Mouse (Mus musculus): Measurements from ENCODE around the gene Olfr312. TPM values are rescaled to one million over a fixed set of nuclear protein-coding genes. Genes with fewer than 3 reads are reported as not detected.
"Not testable (repeated sequence)": the region's sequence is repeated elsewhere in the genome, so short reads cannot be mapped to it uniquely, and the experiment has no call there.

Gene Olfr312
- not detected in 2 replicates for polyA plus RNA-seq (2016; fragmentation: Nextera tagmentation; extraction: Ambion mirVana)

DNA sequence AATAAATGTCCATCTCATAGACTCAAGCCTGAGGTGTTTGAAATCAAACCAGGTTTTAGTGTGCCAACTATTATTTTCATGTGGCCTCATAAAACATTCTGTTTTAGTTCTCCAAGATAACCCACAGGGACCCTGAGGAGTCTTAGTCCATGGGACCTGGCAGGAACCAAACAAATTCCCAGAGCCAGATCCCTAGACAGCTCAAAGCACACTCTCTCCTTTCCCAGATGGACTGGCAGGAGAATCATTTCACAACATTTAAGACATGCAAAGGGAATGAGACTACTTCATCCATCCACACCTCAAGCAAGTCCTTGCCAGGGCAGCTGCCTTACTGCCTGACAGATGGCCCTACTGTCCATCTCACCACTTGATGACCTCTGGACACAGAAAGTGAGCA is at the start of gene Olfr312:
TSS of gene Olfr312 (plus strand) at position 301 of the 400 bp plus-strand sequence.
- not testable (repeated sequence) for H3K4me1 ChIP-seq (replicated peaks); H3K36me3 ChIP-seq; H3K27me3 ChIP-seq (ENCODE audit: insufficient read depth, poor library complexity, severe bottlenecking); H3K4me3 ChIP-seq; H3K27ac ChIP-seq; H3K9me3 ChIP-seq; DNase-seq (ENCODE audit: low spot score)

DNA sequence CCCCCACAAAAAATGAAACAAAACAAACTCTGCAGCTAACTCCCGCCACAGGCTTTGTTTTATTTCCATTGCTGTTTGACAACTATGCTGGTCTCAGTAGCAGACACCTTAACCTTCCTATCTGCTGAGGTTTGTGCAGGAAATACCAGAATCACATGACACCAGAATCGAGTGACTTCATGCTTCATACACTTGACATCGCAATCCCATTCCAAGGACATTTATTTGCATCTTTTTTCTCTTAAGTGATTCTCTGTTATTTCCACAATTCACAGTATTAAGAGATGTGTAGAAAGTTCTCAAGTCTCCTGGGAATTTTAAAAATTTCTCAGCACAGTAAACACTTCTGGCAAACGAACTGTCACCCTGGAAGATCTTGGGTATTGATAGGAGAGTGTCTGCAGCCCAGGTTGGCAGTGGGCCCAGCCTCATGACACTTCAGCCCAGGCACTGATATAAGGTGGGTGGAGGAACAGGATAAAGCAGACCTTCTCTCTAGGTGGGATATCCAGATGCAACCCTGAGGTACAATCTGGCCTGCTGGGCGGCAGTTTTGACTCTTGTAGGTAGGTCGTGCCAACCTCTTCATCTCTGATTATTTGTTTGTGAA is 46.5 kb upstream of the Olfr312 start, which contains the start of gene Olfr314:
TSS of gene Olfr314 (plus strand) at position 473 of the 610 bp plus-strand sequence.
- Histone ChIP-seq H3K4me1 (replicated peaks) (no peaks in the 10 kb centered on the region; the same call in 1 of the 2 replicates), H3K36me3 (no peaks in the 10 kb centered on the region), H3K4me3 (no peak within 1 kb of the TSS), H3K9me3 (no peaks in the 10 kb centered on the region), H3K27me3 (ENCODE audit: insufficient read depth, poor library complexity, severe bottlenecking) (no peaks in the 10 kb centered on the region), H3K27ac (no peak within 1 kb of the TSS)
- 81% methylated on average over 6 of the region's 6 CpGs for WGBS
- DNase-seq (ENCODE audit: low spot score) = no peak

DNA sequence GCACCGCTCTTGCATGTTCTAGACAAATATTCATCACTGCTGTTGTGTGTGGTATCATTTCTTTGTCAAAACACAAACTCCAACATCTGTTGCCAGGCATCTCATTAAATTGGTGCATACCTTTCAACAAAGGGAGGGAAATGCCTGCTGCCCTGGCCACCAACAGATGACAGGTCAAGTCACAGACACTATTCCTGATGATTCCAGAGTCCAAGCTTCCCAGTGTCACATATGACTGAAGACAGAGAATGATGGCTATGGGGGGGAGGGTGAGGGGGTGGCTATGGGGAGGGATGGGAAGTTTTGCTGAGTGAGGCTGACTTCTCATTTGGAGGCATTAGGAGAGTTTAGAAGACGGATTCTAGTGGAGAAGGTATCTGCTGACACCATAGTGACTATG is 44.9 kb upstream of the Olfr312 start:
- WGBS = 73% methylated on average over 2 of the region's 2 CpGs
- Histone ChIP-seq H3K27me3 (ENCODE audit: insufficient read depth, poor library complexity, severe bottlenecking) (no peaks in the 10 kb centered on the region), H3K27ac (no peak overlapping the region), H3K4me3 (no peak overlapping the region), H3K36me3 (no peaks in the 10 kb centered on the region), H3K9me3 (no peaks in the 10 kb centered on the region), H3K4me1 (replicated peaks) (peaks cover under 1% of the 10 kb centered on the region)
- DNase-seq (ENCODE audit: low spot score) = no peak

DNA sequence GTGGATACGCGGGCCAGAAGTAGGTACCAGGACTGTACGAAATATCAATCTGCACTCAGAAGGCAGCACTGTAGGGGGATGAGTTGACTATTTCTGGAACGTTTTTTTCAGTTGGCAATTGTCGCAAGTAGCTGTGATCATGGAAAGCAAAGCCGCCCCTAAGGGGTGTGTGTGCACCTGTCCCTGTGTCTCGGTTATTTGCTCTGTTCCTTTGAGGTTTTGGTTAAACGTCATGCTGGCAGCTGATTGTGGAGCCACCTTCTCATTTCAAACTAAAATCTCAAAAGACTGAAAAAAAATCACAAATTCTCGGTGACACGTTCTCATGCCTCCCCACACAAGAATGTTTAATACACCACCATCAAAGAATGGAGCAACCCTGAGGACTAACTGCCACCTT is 41.4 kb upstream of the Olfr312 start:
- DNase-seq (ENCODE audit: low spot score) = no peak
- Histone ChIP-seq H3K4me1 (replicated peaks) (peaks cover 8% of the 10 kb centered on the region), H3K27ac (no peak overlapping the region), H3K4me3 (no peak overlapping the region), H3K27me3 (ENCODE audit: insufficient read depth, poor library complexity, severe bottlenecking) (no peaks in the 10 kb centered on the region), H3K9me3 (no peaks in the 10 kb centered on the region), H3K36me3 (no peaks in the 10 kb centered on the region)
- WGBS = 89% methylated on average over 10 of the region's 10 CpGs

DNA sequence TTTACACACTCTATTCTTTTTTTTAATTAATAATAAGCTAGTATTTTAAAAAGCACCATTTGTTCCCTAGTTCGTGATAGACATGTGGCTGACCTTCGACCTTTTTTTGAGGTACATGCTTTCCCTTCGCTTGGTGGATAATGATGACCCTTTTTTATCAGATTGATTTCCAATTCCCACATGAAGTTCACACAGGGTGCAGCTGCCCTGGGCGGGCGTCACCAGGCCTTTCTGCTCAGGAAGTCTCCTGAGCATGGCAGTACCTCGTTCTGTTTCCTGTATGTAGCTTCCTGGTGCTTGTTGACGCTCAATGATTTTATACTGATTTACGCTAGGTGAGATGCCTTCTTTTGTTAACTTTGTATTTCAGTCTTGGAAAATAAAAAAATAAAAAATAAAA is 40.7 kb upstream of the Olfr312 start:
- no peaks in the 10 kb centered on the region for H3K27me3 ChIP-seq (ENCODE audit: insufficient read depth, poor library complexity, severe bottlenecking)
- 83% methylated on average over 8 of the region's 8 CpGs for WGBS
- DNase-seq (ENCODE audit: low spot score) = no peak

DNA sequence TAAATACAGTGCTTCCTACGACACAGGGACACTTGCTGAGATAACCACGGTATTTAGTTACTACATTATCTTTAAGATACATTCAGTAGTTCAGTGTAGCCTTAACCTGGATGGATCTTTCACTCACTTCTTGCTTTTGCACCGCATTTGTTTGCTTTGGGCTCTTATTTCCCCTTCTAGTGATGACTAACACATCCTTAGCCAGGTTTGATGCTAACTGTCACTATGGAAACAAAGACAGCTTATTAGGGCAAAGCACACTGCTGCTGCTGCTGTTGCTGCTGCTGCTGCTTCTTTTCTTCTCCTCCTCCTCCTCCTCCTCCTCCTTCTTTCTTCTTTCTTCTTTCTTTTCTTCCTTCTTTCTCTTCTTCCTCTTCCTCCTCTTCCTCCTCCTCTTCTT is 39.5 kb upstream of the Olfr312 start:
- Histone ChIP-seq H3K36me3 (no peaks in the 10 kb centered on the region), H3K4me3 (no peak overlapping the region), H3K27me3 (ENCODE audit: insufficient read depth, poor library complexity, severe bottlenecking) (no peaks in the 10 kb centered on the region), H3K9me3 (no peaks in the 10 kb centered on the region), H3K4me1 (replicated peaks) (peaks cover 8% of the 10 kb centered on the region), H3K27ac (no peak overlapping the region)
- no peak for DNase-seq (ENCODE audit: low spot score)
- WGBS = 28% methylated on average over 3 of the region's 3 CpGs

More for the DNA sequence above, 40.7 kb upstream of the Olfr312 start:
- Histone ChIP-seq H3K36me3 (no peaks in the 10 kb centered on the region), H3K4me1 (replicated peaks) (peaks cover 8% of the 10 kb centered on the region), H3K27ac (no peak overlapping the region), H3K4me3 (no peak overlapping the region), H3K9me3 (no peaks in the 10 kb centered on the region)

DNA sequence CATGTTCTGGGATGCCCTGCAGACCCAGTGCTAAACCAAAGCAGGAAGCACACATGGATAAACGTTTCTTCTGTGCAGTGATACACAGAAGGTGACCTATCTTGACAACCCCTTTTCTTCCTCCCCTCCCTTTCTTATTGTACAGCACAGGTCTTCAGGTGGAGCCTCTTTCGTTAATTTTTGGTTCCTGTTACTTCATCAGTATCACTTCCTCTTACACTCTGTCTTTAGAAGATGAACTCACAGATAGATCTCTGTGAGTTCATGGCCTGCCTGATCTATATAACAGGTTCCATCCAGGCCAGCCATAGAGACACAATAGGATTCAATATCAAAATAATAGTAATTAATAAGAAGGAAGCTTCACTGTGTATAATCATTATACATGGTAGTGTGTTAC is 39.0 kb upstream of the Olfr312 start:
- Histone ChIP-seq H3K27ac (no peak overlapping the region), H3K27me3 (ENCODE audit: insufficient read depth, poor library complexity, severe bottlenecking) (no peaks in the 10 kb centered on the region), H3K4me3 (no peak overlapping the region), H3K36me3 (no peaks in the 10 kb centered on the region), H3K9me3 (no peaks in the 10 kb centered on the region), H3K4me1 (replicated peaks) (peaks cover 8% of the 10 kb centered on the region)
- DNase-seq (ENCODE audit: low spot score) = no peak
- 67% methylated on average over 2 of the region's 2 CpGs for WGBS

DNA sequence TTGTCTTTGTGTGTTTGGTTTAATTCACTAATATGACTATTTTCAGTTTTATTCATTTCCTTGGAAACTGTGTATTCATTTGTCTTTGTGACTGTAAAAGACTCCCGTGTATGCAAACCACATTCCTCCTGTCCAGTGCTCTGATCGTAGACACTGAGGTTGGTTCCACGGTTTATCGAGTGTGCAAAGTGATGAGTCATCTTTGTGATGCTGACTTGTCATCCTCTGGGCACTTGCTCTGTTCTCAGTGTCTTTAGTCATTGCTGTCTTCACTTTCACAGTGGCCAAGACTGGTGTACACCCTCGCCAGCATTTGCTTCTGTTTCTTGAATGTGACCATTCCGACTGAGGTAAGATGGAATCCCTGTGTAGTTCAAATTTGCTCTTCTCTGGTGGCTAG is 38.4 kb upstream of the Olfr312 start:
- Histone ChIP-seq H3K36me3 (no peaks in the 10 kb centered on the region), H3K27me3 (ENCODE audit: insufficient read depth, poor library complexity, severe bottlenecking) (no peaks in the 10 kb centered on the region), H3K4me3 (no peak overlapping the region), H3K9me3 (no peaks in the 10 kb centered on the region), H3K27ac (no peak overlapping the region), H3K4me1 (replicated peaks) (peaks cover 8% of the 10 kb centered on the region)
- DNase-seq (ENCODE audit: low spot score) = no peak
- WGBS = 87% methylated on average over 6 of the region's 6 CpGs

DNA sequence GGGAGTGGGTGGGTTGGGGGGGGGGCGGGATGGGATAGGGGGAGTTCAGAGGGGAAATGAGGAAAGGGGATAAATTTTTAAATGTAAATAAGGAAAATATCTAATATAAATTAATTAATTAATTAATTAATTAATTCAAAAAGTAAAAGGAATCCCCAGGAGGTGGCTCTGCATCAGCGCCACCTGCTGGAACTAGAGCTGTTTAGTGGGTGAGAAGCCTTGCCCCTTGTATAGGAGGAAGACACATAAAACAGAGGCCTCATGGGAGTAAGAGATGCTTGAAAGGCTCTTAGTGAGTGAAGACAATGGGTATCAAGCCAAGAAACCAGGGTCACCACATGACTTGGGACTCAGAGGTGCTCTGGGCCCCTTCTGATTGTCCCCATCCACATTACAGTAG is 33.2 kb upstream of the Olfr312 start:
- Histone ChIP-seq H3K9me3 (no peaks in the 10 kb centered on the region), H3K4me1 (replicated peaks) (no peaks in the 10 kb centered on the region), H3K4me3 (no peak overlapping the region), H3K27me3 (ENCODE audit: insufficient read depth, poor library complexity, severe bottlenecking) (no peaks in the 10 kb centered on the region), H3K36me3 (no peaks in the 10 kb centered on the region), H3K27ac (no peak overlapping the region)
- DNase-seq (ENCODE audit: low spot score) = no peak
- WGBS = 92% methylated on average over 2 of the region's 2 CpGs

DNA sequence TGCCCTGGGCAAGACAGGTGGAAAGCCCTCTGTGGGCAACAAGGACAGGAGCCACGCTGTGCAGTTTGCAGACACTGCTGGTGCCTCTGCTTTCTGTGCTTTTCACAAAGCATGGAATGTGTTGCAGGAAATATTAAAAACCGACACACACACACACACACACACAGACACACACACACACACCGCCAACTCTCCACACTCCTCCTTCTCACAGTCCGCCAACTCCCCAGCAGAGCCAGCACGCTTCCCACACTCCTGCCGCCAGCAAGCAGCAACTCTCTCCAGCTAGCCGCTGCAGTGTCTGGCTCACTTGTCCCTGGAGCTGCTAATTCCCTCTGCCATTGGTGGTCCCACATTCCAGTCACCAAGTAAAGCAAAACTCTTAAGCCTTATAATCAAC is 32.2 kb upstream of the Olfr312 start:
- Histone ChIP-seq H3K36me3 (no peaks in the 10 kb centered on the region), H3K4me1 (replicated peaks) (peaks cover 9% of the 10 kb centered on the region), H3K4me3 (no peak overlapping the region), H3K9me3 (no peaks in the 10 kb centered on the region), H3K27ac (no peak overlapping the region), H3K27me3 (ENCODE audit: insufficient read depth, poor library complexity, severe bottlenecking) (no peaks in the 10 kb centered on the region)
- DNase-seq (ENCODE audit: low spot score) = no peak
- WGBS = 78% methylated on average over 7 of the region's 7 CpGs

DNA sequence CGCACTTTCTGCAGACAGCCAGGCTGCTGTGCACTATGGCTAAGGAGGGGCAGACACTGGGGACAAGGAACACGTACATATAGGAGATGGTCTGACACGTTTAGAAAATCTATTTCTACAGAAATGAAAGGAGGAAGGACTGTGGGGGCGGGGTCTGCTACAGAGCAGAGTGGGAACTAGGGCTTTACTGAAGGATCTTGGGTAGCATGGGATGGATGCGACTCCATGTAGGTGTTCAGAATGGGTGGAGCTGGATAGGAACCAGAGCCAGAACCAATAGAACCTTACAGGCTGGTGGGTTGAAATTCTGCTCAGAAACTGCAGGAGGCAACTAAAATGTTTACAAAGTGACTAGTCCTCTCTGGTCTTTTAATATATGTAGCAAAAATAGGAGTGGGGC is 29.3 kb upstream of the Olfr312 start:
- Histone ChIP-seq H3K27ac (no peak overlapping the region), H3K9me3 (no peaks in the 10 kb centered on the region), H3K4me1 (replicated peaks) (peaks cover 16% of the 10 kb centered on the region), H3K27me3 (ENCODE audit: insufficient read depth, poor library complexity, severe bottlenecking) (no peaks in the 10 kb centered on the region), H3K36me3 (no peaks in the 10 kb centered on the region), H3K4me3 (no peak overlapping the region)
- WGBS = 82% methylated on average over 5 of the region's 5 CpGs
- no peak for DNase-seq (ENCODE audit: low spot score)

DNA sequence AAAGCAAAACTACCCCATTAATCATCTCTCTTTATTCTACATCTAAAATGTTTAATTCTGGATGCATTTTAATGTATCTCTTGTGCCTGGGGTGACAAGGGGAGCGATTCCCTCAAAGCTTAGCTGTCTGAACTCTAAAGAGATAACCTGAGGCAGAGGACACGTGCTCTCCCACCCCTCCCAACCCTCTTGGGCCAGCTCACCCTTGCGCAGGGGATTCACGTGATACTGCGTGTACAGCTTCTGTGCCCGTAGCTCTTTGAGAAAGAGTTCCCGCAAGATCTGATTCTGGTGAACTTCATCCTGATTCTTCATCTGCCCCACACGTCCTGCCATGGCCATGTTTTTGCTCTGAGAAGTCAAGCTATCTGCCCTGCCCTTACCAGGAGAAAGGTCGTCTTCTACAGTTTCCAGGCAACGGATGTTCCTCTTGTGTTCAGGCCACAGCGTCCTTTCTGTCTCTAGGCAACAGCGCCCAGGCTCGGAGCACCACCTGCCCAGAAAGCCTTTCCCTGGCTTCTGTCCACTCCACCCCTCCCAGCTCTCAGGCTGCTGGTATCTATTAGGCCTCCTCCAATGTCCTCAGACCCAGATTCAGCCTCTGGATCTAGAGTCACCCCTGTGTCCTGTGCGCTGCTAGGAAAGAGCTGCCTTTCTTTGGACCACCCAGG is 27.3 kb upstream of the Olfr312 start, which contains the start of gene Fam183b:
TSS of gene Fam183b (minus strand) at position 403 of the 671 bp plus-strand sequence.
- Histone ChIP-seq H3K27me3 (ENCODE audit: insufficient read depth, poor library complexity, severe bottlenecking) (no peaks in the 10 kb centered on the region), H3K36me3 (no peaks in the 10 kb centered on the region), H3K27ac (peak within 1 kb of the TSS; percentile 59), H3K9me3 (no peaks in the 10 kb centered on the region), H3K4me3 (0 out of 2 replicates have a peak within 1 kb of the TSS, but pooled peaks have one; percentile 23), H3K4me1 (replicated peaks) (peaks cover 16% of the 10 kb centered on the region)
- 38% methylated on average over 14 of the region's 14 CpGs for whole genome bisulfite sequencing
- peak; percentile 64 for DNase-seq (ENCODE audit: low spot score)

DNA sequence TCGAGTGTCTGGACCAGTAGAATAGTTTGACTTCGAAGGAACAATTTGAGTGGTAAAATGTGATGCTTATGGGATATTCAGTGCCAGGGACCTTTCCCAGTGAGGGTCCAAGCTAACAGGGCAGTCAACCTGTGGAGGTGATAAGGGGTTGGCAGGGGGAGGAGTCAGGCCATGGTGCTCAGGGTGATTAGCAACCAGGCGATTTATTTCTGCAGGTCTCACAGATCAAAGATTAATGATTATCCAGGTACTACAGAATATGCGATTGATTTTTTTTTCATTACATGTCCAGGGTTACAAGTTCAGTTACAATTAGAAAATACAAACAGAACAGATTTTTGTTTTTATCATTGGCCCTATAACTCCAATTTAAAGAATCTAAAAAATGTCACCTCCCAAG is 25.2 kb upstream of the Olfr312 start:
- WGBS = 81% methylated on average over 4 of the region's 4 CpGs
- Histone ChIP-seq H3K27me3 (ENCODE audit: insufficient read depth, poor library complexity, severe bottlenecking) (no peaks in the 10 kb centered on the region), H3K36me3 (no peaks in the 10 kb centered on the region), H3K4me1 (replicated peaks) (peaks cover 16% of the 10 kb centered on the region), H3K4me3 (no peak overlapping the region), H3K27ac (no peak overlapping the region), H3K9me3 (no peaks in the 10 kb centered on the region)
- no peak for DNase-seq (ENCODE audit: low spot score)

Data from hindbrain, embryonic 10.5 days (tissue).